Mouse (Mus musculus): Measurements from ENCODE around the gene Clec5a.
"Not testable (repeated sequence)": the region's sequence is repeated elsewhere in the genome, so short reads cannot be mapped to it uniquely, and the experiment has no call there.

Gene Clec5a

DNA sequence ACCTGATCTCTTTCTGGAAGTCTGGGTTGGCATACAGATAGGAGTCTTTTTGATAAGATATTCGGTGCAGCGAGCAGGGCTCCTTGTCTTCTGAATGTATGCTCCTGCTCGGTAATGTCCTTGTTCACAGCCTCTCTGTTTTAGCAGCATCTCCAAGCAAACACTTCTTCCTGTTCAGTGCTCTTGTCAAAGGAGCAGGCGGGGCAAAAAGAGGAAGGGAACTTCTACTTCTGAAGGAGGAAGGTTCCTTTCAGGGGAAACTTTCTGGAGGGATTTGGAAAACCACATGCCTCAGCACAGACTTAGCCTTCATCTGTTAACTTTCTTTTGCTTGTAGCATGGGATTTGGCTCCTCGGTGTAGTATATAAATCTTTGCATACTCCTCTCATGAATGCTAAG lies at the start of gene Clec5a:
Gene Clec5a, minus strand, starts transcription at position 177 of the 400 bp plus-strand sequence.
- DNase-seq: no peak

DNA sequence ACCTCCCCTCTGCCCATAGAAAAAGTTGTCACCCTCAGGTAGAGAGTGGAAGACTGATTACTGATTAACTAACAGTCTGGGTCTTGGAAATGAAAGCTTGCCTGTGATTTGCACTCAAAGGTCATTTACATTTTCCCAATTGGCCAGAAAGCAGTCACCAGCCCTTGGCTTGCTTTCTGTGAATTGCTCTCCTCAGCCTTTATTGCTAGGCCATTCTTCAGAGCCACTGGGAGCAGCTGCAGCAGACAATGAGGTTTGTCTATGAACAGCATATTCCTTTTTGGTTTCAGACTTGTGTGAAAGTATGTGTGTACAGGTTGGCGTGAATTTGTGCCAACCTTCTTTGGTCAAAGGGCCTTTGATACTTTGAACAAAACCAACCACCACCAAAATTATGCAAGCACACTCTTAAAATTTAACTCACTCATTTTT lies 49.0 kb upstream of the Clec5a start:
- no peak for DNase-seq

DNA sequence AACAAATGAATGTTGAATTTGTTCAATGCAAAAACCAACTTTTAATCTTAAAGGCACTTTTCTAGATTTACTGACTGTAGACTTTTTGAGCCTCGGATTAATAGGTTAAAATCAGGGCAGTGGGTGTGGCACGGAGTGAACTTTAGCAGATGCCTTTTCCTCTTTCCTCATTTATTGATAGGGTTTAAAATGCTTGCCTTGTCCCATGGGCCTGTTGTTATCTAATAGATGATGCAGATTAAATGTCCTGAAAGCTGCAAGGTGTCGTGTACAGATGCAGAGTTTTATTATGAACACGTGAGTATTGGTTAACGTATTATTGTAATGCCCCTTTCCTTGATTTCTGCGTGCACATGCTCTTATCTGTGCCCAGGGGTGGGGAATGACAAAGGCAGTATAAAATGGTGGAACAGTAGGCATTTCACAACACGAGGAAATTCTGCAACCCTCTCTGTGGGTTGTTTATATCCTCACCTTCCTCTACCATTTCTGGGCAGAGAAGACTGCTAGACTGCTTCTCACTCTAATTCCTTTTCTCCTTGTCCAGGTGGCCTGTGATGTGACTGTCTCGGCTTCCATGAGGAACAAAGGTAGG lies 42.9 kb upstream of the Clec5a start, which contains the start of gene Mgam:
Gene Mgam, plus strand, starts transcription at position 426 of the 595 bp plus-strand sequence.
- DNase-seq: no peak

DNA sequence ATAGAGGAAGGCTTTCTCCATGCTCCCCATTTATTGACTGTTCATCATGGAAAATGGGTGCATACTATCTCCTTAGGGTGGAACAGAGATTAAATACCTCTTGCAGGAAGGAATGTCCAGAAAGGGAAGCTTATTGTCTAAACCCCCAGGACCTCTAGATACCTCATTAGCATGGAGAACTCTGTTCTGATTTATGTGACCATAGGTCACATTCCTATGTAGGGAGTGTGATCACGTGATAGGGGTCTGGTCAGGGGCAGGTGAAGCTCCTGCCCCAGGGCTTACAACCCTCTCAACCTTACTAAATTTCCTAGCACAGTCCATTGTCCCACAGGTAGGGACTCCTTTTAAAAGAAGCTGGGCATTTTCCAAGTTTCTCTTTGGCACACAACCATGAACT lies 40.5 kb upstream of the Clec5a start:
- no peak for DNase-seq

DNA sequence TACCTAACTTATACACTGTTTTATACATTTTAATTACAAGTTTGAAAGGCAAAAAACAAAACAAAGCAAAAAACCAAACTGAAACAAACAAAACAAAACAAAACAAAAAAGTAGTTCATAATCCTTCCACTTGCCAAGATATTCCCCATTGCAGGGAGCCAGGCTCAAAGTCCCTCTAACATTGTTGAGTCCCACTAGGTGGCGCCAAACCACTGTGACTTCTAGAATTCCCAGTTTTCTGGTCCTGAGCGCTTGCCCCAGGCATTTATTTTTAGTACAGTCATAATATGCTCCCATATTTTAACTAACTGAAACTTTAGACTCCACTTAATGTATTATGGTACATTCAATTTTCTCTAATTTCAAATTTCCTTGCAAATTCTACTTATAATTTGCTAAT lies 32.3 kb upstream of the Clec5a start:
- DNase-seq: peak; percentile 32

DNA sequence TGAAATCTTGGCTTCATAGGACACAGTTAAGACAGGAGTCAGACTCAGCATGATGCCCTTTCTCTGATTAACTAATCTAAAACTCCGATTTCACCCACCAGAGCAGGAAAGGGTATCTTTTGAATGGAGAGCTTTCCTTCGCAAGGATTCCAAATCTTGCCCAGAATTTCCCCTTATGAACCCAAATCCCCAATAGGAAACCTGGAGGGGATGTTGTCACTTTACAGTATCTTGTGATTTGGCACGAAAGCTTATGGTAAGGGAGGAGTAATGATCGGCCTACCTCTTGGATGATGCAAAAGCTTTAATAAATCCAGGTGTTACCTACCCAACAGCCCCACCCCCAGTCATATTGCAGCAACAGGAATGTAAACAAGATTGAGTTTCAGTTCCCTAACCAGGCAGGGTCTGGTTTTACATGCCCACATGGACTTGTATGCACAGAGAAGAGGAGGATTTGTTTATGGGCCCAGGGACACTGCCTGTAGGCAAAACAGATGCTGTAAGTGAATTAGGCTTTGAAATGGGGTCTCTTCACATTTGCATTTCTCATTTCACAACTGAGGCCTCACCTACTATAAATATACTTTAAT lies 27.7 kb upstream of the Clec5a start, which contains the start of gene Tas2r138:
Gene Tas2r138, minus strand, starts transcription at position 51 of the 593 bp plus-strand sequence.
- DNase-seq: no peak

DNA sequence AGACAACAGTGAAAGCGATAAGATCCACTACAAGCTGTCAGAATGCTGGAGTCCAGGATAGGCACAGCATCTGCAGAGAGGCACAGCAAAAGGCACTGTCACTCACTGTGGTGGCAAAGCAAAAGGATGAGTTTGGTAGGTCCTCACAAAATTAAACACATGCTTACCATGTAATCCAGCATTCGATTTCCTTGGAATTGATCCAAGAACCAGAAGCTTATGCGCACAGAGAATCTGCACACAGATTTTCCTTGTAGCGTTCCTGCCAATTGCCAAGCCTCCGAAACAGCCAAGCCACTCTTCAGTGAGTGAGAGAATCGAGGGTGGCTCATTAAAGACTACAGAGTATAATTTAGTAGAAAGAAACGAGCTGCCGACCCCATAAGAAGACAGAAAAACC lies 24.6 kb upstream of the Clec5a start:
- DNase-seq: peak; percentile 18

DNA sequence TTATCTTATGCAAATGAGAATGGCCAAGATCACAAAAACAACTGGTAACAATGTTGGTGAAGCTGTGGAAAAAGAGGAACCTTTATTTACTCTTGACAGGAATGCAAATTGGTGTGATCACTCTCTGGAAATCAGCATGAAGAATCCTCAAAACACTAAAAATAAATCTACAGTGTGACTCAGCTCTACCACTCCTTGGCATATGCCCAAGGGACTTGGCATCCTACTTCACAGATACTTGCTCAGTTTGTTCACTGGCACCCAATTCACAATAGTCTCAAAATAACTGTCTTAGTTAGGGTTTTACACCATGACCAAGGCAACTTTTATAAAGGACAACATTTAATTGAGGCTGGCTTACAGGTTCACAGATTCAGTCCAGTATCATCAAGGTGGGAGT lies 21.8 kb upstream of the Clec5a start:
- peak; percentile 47 for DNase-seq

DNA sequence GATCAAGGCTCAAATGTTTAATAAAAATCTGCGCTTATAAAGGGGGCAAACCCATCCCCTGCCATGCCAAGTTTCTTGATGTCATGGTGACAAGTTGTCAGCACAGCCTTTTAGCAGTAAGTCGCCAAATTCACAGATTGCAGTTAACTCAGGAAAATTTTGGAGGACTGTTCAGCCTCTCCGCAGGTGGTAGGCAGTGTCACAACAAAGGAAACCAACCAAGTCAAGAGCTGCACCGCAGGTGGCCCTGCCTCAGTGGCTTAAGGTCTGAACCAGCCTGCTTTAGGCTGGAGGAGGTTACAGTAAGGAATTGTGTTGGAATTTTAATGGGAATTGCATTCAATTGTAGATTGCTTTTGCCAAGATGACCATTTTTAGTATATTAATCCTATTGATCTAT lies 12.9 kb upstream of the Clec5a start:
- not testable (repeated sequence) for DNase-seq

DNA sequence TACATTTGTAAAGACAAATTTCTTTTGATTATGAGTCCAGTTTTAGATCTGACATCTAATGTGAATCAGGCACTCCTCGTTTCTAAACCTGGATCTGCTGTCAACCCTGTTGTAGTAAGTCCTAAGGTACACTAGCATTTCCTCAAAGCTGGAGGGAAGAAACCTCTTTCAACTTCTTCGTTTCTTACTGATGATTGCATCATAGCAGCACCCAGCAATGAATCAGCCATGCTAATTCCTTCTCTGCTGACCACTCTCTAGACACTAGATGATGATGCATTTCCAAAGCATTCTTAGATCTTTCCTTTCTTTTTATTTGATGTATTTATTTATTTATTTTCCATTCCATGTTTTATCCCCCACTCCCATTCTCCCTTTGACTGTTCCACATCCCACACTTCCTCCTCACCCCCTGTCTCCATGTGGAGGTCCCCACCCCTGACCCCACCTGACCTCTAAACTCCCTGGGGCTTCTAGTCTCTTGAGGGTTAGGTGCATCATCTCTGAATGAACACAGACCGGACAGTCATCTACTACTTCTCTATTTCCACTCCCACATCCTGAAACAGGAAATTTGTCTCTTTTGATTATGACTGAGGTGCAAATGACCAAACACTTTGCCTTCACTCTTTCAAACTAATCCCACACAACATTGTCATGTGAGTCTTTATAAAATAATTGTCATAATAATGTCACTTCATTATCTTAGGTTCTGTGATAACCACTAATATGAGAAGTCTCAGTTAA lies 9.4 kb upstream of the Clec5a start:
- DNase-seq: no peak

DNA sequence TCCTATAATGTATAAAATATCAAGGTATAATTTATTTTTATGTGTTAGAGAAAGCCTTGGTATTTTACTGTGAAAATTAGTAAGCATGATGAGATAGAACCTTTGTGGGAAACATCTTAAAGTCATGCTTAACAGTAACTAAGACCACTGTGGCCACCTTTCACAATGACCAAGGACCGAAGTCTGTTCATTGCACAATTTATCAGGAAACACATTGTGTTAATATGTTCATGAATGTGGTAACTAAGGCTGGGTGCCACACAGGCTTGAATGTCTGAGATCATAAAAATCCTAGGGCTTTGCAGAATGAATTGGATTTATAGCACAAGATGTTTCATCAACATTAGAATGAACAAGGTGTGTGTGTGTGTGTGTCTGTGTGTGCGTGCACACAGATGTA lies 2.7 kb upstream of the Clec5a start:
- no peak for DNase-seq

DNA sequence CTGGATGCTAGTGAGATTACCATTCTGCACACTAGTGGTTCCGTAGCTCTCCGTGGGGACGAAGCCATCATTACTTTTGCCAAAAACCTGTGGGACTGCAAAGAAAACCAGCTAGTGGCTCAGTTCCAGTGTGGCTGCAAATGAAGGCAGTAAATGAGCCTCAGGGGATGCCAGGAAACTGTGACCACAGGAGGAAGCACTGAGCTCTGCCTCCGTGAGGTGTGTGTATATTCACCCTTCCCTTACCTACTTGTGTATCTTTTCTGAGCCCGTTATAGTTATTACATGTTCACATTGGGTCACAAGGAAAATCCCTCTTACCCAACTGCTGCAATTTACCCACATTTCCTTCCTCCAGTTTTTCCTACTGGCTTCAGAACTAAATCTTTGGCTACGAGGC lies 1.3 kb downstream of the Clec5a start:
- no peak for DNase-seq

DNA sequence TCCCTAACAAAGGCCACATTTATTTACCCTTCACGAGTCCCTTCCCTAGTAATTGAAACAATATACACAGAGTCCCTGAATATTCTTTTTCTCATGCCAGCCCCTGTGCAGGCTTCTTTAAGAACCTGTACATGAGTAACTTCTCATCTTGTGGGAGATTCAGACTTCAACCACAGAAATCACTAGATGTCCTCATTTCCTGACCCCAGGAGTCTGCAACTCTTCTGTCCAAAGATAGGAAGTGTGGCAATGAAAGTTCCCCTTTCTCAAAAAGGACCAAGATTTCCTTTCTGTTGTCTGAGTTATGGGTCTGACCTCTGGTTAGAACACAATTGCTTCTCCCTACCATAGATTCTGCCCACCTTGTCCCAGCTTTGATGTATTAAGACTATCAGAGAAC lies 9.3 kb downstream of the Clec5a start:
- DNase-seq: no peak

DNA sequence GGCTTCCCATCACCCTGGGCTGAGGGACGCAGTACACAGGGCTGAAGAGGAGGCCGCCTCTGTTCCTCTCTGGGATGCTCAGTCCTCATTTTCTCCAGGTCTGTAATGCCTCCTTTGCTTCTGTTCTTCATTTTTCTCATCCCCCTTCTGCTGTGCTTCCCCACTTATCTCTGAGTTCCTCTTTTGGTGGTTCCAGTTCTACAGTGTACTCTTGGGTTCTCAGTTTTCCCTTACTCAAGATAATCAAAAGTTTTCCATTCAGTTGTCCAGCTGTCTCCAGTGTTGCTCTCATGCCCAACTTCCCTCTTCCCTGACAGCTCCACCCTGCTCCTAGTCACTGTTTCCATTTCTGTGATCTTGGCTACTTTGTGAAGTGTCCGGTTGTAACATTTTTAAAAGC lies 12.0 kb downstream of the Clec5a start:
- no peak for DNase-seq

DNA sequence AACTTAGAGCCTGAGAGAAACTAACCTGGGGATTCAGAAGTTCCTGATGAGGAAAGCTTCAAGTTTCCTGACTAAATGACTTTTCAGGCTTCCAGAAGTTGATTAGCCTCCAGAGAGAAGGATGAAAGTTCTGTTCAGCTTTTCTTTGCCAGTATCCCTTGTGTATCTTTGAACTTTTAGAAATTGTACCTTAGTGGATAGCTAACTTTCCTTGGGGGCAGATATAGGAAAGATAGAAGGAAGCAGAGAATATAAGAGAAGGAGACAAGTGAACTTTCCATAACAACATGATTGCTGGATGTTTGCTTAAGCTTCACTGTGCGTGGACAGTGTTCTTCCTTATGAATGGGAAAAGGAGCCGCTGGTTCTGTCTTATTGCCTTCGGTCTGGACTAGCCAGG lies 16.4 kb downstream of the Clec5a start, which contains the start of gene Olfr460:
Gene Olfr460, plus strand, starts transcription at position 301 of the 400 bp plus-strand sequence.
- DNase-seq: no peak

DNA sequence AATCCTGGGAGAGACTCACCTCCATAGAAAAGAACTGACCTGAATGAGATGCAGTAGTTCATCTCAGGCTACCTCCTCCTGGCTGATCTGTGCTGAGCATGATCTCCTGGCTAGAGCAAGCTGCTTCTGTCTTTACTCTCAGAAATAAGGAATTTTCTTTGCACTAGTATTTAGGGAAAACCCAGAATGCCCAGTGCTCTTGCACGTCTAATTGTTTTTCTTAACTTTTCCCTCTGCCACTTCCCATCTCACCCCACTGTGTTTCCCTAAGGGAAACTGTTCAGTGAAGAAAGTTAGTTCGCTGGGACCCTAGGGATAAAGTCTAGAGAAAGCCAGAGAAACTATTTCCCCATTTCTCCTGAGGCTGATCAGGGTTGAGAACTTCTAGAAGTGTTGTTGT lies 30.7 kb downstream of the Clec5a start, which contains the start of gene Olfr461:
Gene Olfr461, minus strand, starts transcription at position 101 of the 400 bp plus-strand sequence.
- DNase-seq: no peak

DNA sequence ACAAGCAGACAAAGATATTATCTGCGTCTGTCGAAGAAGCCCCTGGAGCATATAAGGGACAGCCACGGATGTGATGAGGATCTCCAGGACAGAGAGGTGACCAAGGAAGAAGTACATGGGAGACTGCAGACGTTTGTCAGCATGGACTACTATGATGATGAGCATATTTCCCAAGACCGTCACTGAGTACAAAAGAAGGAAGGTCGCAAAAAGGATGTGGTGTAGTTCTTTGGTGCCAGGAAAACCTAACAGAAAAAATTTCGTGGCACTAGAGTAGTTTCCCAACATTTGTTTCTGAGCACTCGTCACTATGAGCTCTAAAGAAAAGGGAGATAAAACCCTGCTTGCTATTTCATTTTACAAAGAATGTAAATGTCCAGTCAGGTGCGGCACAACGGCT lies 40.9 kb downstream of the Clec5a start:
- no peak for DNase-seq

Measured in right cerebral cortex, postnatal 25 days (tissue).